11 mouse cellular contexts compared by ENCODE assay signal in the genomic region with DNA sequence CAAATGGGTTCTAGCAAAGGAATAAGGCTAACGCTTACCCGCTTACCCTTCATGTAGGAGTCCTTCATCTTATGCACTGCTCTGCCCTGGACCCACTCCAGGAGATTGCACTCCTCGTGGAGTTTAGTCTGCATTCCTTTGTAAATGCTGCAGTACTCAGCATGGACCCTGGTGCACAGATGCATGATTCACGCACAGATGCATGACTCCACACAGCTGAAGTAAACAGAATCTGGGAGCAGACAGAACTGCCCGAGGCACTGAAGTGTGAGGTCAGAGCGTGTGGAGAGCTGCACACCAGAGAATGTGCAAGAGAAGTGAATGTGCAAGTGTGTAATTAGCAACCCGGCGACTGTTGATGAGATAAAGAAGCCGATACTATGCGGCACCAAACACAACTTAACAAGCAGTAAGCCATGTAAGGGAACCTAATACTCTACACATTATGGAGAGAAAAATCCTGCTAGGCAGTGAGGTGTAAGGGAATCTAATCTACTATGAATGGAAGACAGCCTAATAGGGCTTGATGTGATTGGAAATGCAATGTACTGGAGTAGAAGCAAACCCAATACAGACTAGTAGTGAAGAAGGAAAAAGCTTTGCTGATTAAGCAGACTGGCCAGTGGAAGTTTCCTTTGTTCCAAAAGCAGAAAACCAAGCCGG. TPM values are rescaled to one million over a fixed set of nuclear protein-coding genes. Genes with fewer than 3 reads are reported as not detected.
DNase-seq lines count a peak whose midpoint lies in the region; ATAC-seq and TF ChIP-seq lines count a peak whose summit lies in the region.
"Had no signal": no experiment of that assay in that cellular context is flagged by ENCODE, and none has a peak within 500 bp of the region (broad histone marks: within the 10 kb centered on the region; RNA-seq: fewer than 3 reads in every experiment).

No protein-coding gene starts in this region.

- ATAC-seq in kidney, embryonic 16.5 days (ENCODE audit: low FRiP score, low TSS enrichment), result peak; percentile 82
- ATAC-seq in embryonic facial prominence, embryonic 12.5 days (ENCODE audit: insufficient number of reproducible peaks, insufficient read depth, low FRiP score, low TSS enrichment), result 0 out of 2 replicates have a peak, but pooled peaks have one; percentile 64
- ATAC-seq in hindbrain, embryonic 16.5 days, result peak; percentile 76
- ATAC-seq: activated CD4-positive, CD25-positive, alpha-beta regulatory T cell, adult 4 months had no signal

- H3ac ChIP-seq in C2C12 (ENCODE audit: control insufficient read depth, insufficient read length, low read depth), result no peak overlapping the region

- peaks cover 7% of the 10 kb centered on the region; the same call in 1 of the 2 replicates for H3K4me1 ChIP-seq in kidney, embryonic 16.5 days (ENCODE audit: insufficient read depth, low read length)
- no peaks in the 10 kb centered on the region for H3K4me1 ChIP-seq in kidney, adult 2 months (ENCODE audit: control insufficient read depth, insufficient read depth, low read length)
- H3K4me1 ChIP-seq in embryonic facial prominence, embryonic 12.5 days, result peaks cover 4% of the 10 kb centered on the region; the same call in 1 of the 2 replicates
- H3K4me1 ChIP-seq in hindbrain, embryonic 16.5 days (ENCODE audit: control insufficient read depth, insufficient read depth, low read depth, low read length), result no peaks in the 10 kb centered on the region; the same call in 1 of the 2 replicates
- no peaks in the 10 kb centered on the region for H3K4me1 ChIP-seq in heart, embryonic 10.5 days
- H3K4me1 ChIP-seq: heart, embryonic 13.5 days had no signal

- H3K4me2 ChIP-seq in kidney, embryonic 16.5 days (replicated peaks; ENCODE audit: low read depth, low read length), result no peak overlapping the region
- H3K4me2 ChIP-seq in embryonic facial prominence, embryonic 12.5 days (replicated peaks), result peak overlapping the region; percentile 13; the same call in 1 of the 2 replicates
- no peak overlapping the region for H3K4me2 ChIP-seq in hindbrain, embryonic 16.5 days (ENCODE audit: low read length)
- H3K4me2 ChIP-seq: heart, embryonic 13.5 days; liver, embryonic 11.5 days had no signal

- no peak overlapping the region for H3K27ac ChIP-seq in kidney, embryonic 16.5 days (ENCODE audit: low read length)
- no peak overlapping the region for H3K27ac ChIP-seq in kidney, adult 2 months (ENCODE audit: insufficient read depth, low read depth, low read length)
- peak overlapping the region; percentile 17; the same call in 1 of the 2 replicates for H3K27ac ChIP-seq in embryonic facial prominence, embryonic 12.5 days
- no peak overlapping the region for H3K27ac ChIP-seq in hindbrain, embryonic 16.5 days (ENCODE audit: low read depth, low read length)
- H3K27ac ChIP-seq in heart, embryonic 10.5 days, result no peak overlapping the region
- H3K27ac ChIP-seq: heart, embryonic 13.5 days had no signal

- H3K36me3 ChIP-seq in kidney, embryonic 16.5 days (ENCODE audit: insufficient read depth, low read length), result no peaks in the 10 kb centered on the region
- no peaks in the 10 kb centered on the region for H3K36me3 ChIP-seq in kidney, adult 2 months (ENCODE audit: control insufficient read depth, insufficient read depth, low read length)
- H3K36me3 ChIP-seq in C2C12 (ENCODE audit: control insufficient read depth, insufficient read depth), result no peaks in the 10 kb centered on the region
- no peaks in the 10 kb centered on the region for H3K36me3 ChIP-seq in embryonic facial prominence, embryonic 12.5 days
- H3K36me3 ChIP-seq in hindbrain, embryonic 16.5 days (ENCODE audit: control insufficient read depth, insufficient read depth, low read length), result no peaks in the 10 kb centered on the region
- H3K36me3 ChIP-seq in heart, embryonic 10.5 days, result no peaks in the 10 kb centered on the region
- H3K36me3 ChIP-seq: heart, embryonic 13.5 days had no signal

- peaks cover 35% of the 10 kb centered on the region for H3K79me2 ChIP-seq in C2C12 (ENCODE audit: control insufficient read depth, insufficient read depth)

- no peaks in the 10 kb centered on the region for H3K9me3 ChIP-seq in kidney, embryonic 16.5 days (ENCODE audit: low read length)
- no peaks in the 10 kb centered on the region for H3K9me3 ChIP-seq in embryonic facial prominence, embryonic 12.5 days
- H3K9me3 ChIP-seq in hindbrain, embryonic 16.5 days (ENCODE audit: control insufficient read depth, low read length), result no peaks in the 10 kb centered on the region
- no peaks in the 10 kb centered on the region for H3K9me3 ChIP-seq in heart, embryonic 10.5 days
- H3K9me3 ChIP-seq: heart, embryonic 13.5 days had no signal

- no peak for TF ChIP-seq CTCF in kidney, adult 2 months (conservative IDR thresholded peaks at IDR 0.05; ENCODE audit: insufficient read depth, insufficient read length, low read depth, low read length)
- no peak for TF ChIP-seq CTCF in C2C12 (IDR thresholded peaks at IDR 0.05; ENCODE audit: control insufficient read depth, insufficient read depth, insufficient read length)

- H3K9ac ChIP-seq in kidney, embryonic 16.5 days (replicated peaks; ENCODE audit: low read length), result no peak overlapping the region
- no peak overlapping the region for H3K9ac ChIP-seq in embryonic facial prominence, embryonic 12.5 days
- H3K9ac ChIP-seq in hindbrain, embryonic 16.5 days (ENCODE audit: low read depth, low read length), result no peak overlapping the region
- H3K9ac ChIP-seq: heart, embryonic 13.5 days had no signal

- TF ChIP-seq POLR2A in kidney, adult 2 months (IDR thresholded peaks at IDR 0.05; ENCODE audit: low read depth, low read length), result no peak

- 64% methylated on average over 11 of the region's 11 CpGs for WGBS in kidney, embryonic 16.5 days
- WGBS in kidney, adult 2 months, result 42% methylated on average over 11 of the region's 11 CpGs
- WGBS in embryonic facial prominence, embryonic 12.5 days, result 49% methylated on average over 11 of the region's 11 CpGs
- WGBS in hindbrain, embryonic 16.5 days, result 55% methylated on average over 11 of the region's 11 CpGs
- WGBS in heart, embryonic 10.5 days, result 73% methylated on average over 11 of the region's 11 CpGs

- no peak for DNase-seq in kidney, adult 2 months
- DNase-seq in thymus, postnatal 4 days, result no peak
- no peak for DNase-seq in heart, embryonic 10.5 days (ENCODE audit: low spot score)
- DNase-seq in gastrocnemius, postnatal 4 days (ENCODE audit: low spot score in 2 of 2), result no peak

- H3K79me3 ChIP-seq in C2C12 (ENCODE audit: low read depth), result peaks cover 5% of the 10 kb centered on the region

- H3K27me3 ChIP-seq in kidney, embryonic 16.5 days (ENCODE audit: insufficient read depth, low read length), result no peaks in the 10 kb centered on the region; the same call in 1 of the 2 replicates
- H3K27me3 ChIP-seq in kidney, adult 2 months (replicated peaks; ENCODE audit: control insufficient read depth, insufficient read depth, low read length), result no peaks in the 10 kb centered on the region
- H3K27me3 ChIP-seq in C2C12 (ENCODE audit: control insufficient read depth, insufficient read depth, insufficient read length), result no peaks in the 10 kb centered on the region
- peaks cover 5% of the 10 kb centered on the region; the same call in 1 of the 2 replicates for H3K27me3 ChIP-seq in embryonic facial prominence, embryonic 12.5 days
- no peaks in the 10 kb centered on the region; the same call in 1 of the 2 replicates for H3K27me3 ChIP-seq in hindbrain, embryonic 16.5 days (replicated peaks; ENCODE audit: control insufficient read depth, insufficient read depth, low read length)
- H3K27me3 ChIP-seq in heart, embryonic 10.5 days (ENCODE audit: insufficient read depth, poor library complexity, severe bottlenecking), result no peaks in the 10 kb centered on the region
- H3K27me3 ChIP-seq: heart, embryonic 13.5 days had no signal

- H3K4me3 ChIP-seq in kidney, embryonic 16.5 days (ENCODE audit: low read length), result no peak overlapping the region
- no peak overlapping the region for H3K4me3 ChIP-seq in kidney, adult 2 months (ENCODE audit: insufficient read depth, low read depth, low read length)
- H3K4me3 ChIP-seq in C2C12 (ENCODE audit: insufficient read depth, poor library complexity, severe bottlenecking), result no peak overlapping the region
- H3K4me3 ChIP-seq in embryonic facial prominence, embryonic 12.5 days, result no peak overlapping the region
- no peak overlapping the region for H3K4me3 ChIP-seq in hindbrain, embryonic 16.5 days (ENCODE audit: low read length)
- no peak overlapping the region for H3K4me3 ChIP-seq in heart, embryonic 10.5 days
- H3K4me3 ChIP-seq: heart, embryonic 13.5 days had no signal

TF ChIP-seq in C2C12, 6 proteins besides CTCF, POLR2A, EP300 and RAD21:
- TF ChIP-seq MYOD1 (IDR thresholded peaks at IDR 0.05; ENCODE audit: control insufficient read depth, insufficient read length, low read depth) (peak; percentile 38), USF1 (IDR thresholded peaks at IDR 0.05; ENCODE audit: low read depth) (no peak)

RNA-seq across cellular contexts. Expression of gene Pcdh19, which starts 32.8 kb away (rescaled TPM):
- 2.5 and 4.7 TPM in 2 replicates for polyA plus RNA-seq in kidney, embryonic 16.5 days (2015; fragmentation: Nextera tagmentation; extraction: Ambion mirVana)
- 0.44 and 0.48 TPM in 2 replicates for polyA plus RNA-seq in kidney, adult 2 months (2012; rRNA removed)
- polyA plus RNA-seq in C2C12 (2012; fragmentation: generic; extraction: Trizol), result 8.8 TPM
- polyA plus RNA-seq in embryonic facial prominence, embryonic 12.5 days (2016; fragmentation: Nextera tagmentation; extraction: Ambion mirVana), result 8.4 and 9.2 TPM in 2 replicates
- polyA plus RNA-seq in hindbrain, embryonic 16.5 days (2015; fragmentation: Nextera tagmentation; extraction: Ambion mirVana), result 14.6 and 18.8 TPM in 2 replicates
- polyA plus RNA-seq in heart, embryonic 10.5 days (2016; fragmentation: Nextera tagmentation; extraction: Ambion mirVana), result 0.48 and 0.49 TPM in 2 replicates
- total RNA-seq in gastrocnemius, postnatal 4 days (2021), result 10 to 100 TPM; 14.7 to 15.6 TPM
- polyA plus RNA-seq: activated CD4-positive, CD25-positive, alpha-beta regulatory T cell, adult 4 months had no signal
